Comparison of ENCODE assay signal across 8 mouse cellular contexts in the genomic region with DNA sequence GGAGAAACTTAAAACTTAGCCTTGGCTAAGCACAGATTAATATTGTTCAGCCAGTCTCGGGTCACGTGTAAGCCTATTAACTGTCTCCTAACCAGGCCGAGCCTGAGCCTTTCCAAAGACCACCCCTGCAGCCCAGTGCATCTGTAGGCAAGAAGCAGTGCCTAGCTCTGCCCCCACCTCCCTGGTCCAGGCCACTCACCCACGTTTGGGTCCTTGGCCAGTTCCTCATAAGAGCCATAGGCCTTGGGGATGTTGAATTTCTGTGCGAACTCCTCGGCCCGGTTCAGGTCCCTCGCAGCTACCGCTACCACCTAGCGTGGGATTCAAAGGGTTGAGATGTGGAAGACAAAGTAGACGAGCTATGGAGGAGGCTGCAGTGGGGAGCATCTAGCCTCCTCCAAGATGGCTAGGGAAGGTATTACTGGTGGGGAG. TPM values are rescaled to one million over a fixed set of nuclear protein-coding genes. Genes with fewer than 3 reads are reported as not detected.
DNase-seq lines count a peak whose midpoint lies in the region; ATAC-seq and TF ChIP-seq lines count a peak whose summit lies in the region.

No protein-coding gene starts in this region.

- TF ChIP-seq POLR2A in heart, adult 2 months (IDR thresholded peaks at IDR 0.05; ENCODE audit: insufficient read depth, low read depth, low read length) = no peak

- no peak for TF ChIP-seq CTCF in heart, adult 2 months (IDR thresholded peaks at IDR 0.05)
- no peak for TF ChIP-seq CTCF in intestine, postnatal 0 days (IDR thresholded peaks at IDR 0.05; ENCODE audit: low read depth)

- peak overlapping the region in 1 of 2 experiments; percentile 65; a peak in 1 of 4 replicates for H3K27ac ChIP-seq in heart, embryonic 14.5 days (replicated peaks in 1 of 2; ENCODE audit: control insufficient read depth in 1 of 2, insufficient read depth in 1 of 2, low read depth in 2 of 2, low read length in 2 of 2)
- H3K27ac ChIP-seq in heart, adult 2 months = no peak overlapping the region; the same call in 1 of the 2 replicates
- H3K27ac ChIP-seq in intestine, postnatal 0 days (ENCODE audit: low read depth, low read length) = no peak overlapping the region
- H3K27ac ChIP-seq in neural tube, embryonic 13.5 days (replicated peaks) = peak overlapping the region; percentile 79

- H3K9ac ChIP-seq in heart, embryonic 14.5 days (ENCODE audit: low read length) = peak overlapping the region; percentile 78
- H3K9ac ChIP-seq in heart, adult 2 months (ENCODE audit: low read depth, low read length) = no peak overlapping the region
- H3K9ac ChIP-seq in intestine, postnatal 0 days (ENCODE audit: low read depth, low read length) = no peak overlapping the region
- peak overlapping the region; percentile 67 for H3K9ac ChIP-seq in neural tube, embryonic 13.5 days

- intact Hi-C loops in heart, adult 2 months (cut with DNase I) = no loop called here

- no peak for ATAC-seq in heart, embryonic 14.5 days (ENCODE audit: insufficient number of reproducible peaks, insufficient read depth, low FRiP score, low read depth)
- ATAC-seq in intestine, postnatal 0 days = 0 out of 2 replicates have a peak, but pooled peaks have one; percentile 4
- 0 out of 2 replicates have a peak, but pooled peaks have one; percentile 45 for ATAC-seq in neural tube, embryonic 13.5 days (ENCODE audit: low read depth)

- no peak for DNase-seq in heart, adult 2 months
- peak; percentile 49 for DNase-seq in embryo, embryonic 9.5 days (ENCODE audit: extremely low spot score)
- no peak for DNase-seq in right cerebral cortex, postnatal 36 days (ENCODE audit: low spot score in 2 of 2)
- DNase-seq in urinary bladder, adult 2 months (ENCODE audit: low spot score) = no peak
- DNase-seq in MN1 (ENCODE audit: low spot score) = no peak

- peak overlapping the region; percentile 78 for H3K4me2 ChIP-seq in heart, embryonic 14.5 days (ENCODE audit: low read length)
- H3K4me2 ChIP-seq in intestine, postnatal 0 days (replicated peaks; ENCODE audit: low read depth) = peak overlapping the region; percentile 71
- H3K4me2 ChIP-seq in neural tube, embryonic 13.5 days = peak overlapping the region; percentile 63

- H3K36me3 ChIP-seq in heart, embryonic 14.5 days (ENCODE audit: control insufficient read depth, insufficient read depth, low read length) = peaks cover 10% of the 10 kb centered on the region
- no peaks in the 10 kb centered on the region for H3K36me3 ChIP-seq in heart, adult 2 months (ENCODE audit: control insufficient read depth, insufficient read depth, low read length)
- H3K36me3 ChIP-seq in intestine, postnatal 0 days (ENCODE audit: control insufficient read depth, insufficient read depth) = peaks cover 6% of the 10 kb centered on the region; the same call in 1 of the 2 replicates
- peaks cover 10% of the 10 kb centered on the region for H3K36me3 ChIP-seq in neural tube, embryonic 13.5 days

- H3K4me1 ChIP-seq in heart, embryonic 14.5 days (ENCODE audit: control insufficient read depth in 2 of 2, insufficient read depth in 2 of 2, low read length in 2 of 2) = peaks cover 5 to 7% of the 10 kb centered on the region in 2 experiments; a peak in 2 of 4 replicates
- H3K4me1 ChIP-seq in heart, adult 2 months (ENCODE audit: control insufficient read depth, insufficient read depth, low read length) = peaks cover 1% of the 10 kb centered on the region; the same call in 1 of the 2 replicates
- no peaks in the 10 kb centered on the region for H3K4me1 ChIP-seq in intestine, postnatal 0 days (replicated peaks; ENCODE audit: control insufficient read depth, insufficient read depth, low read length)
- H3K4me1 ChIP-seq in neural tube, embryonic 13.5 days (replicated peaks) = peaks cover 25% of the 10 kb centered on the region

- peak overlapping the region; percentile 11 to 55; a peak in 3 of 4 replicates for H3K4me3 ChIP-seq in heart, embryonic 14.5 days (ENCODE audit: control insufficient read depth in 1 of 2, insufficient read depth in 1 of 2, low read depth in 1 of 2, low read length in 2 of 2)
- no peak overlapping the region for H3K4me3 ChIP-seq in heart, adult 2 months
- peak overlapping the region; percentile 39; the same call in 1 of the 2 replicates for H3K4me3 ChIP-seq in intestine, postnatal 0 days (ENCODE audit: low read depth, low read length)
- peak overlapping the region; percentile 39 for H3K4me3 ChIP-seq in neural tube, embryonic 13.5 days

- no peaks in the 10 kb centered on the region for H3K27me3 ChIP-seq in heart, embryonic 14.5 days (ENCODE audit: control insufficient read depth, insufficient read depth, low read length)
- H3K27me3 ChIP-seq in heart, adult 2 months (ENCODE audit: control insufficient read depth, insufficient read depth, low read length) = no peaks in the 10 kb centered on the region
- H3K27me3 ChIP-seq in intestine, postnatal 0 days (replicated peaks; ENCODE audit: control insufficient read depth, insufficient read depth, low read length) = no peaks in the 10 kb centered on the region
- no peaks in the 10 kb centered on the region for H3K27me3 ChIP-seq in neural tube, embryonic 13.5 days

- no peaks in the 10 kb centered on the region for H3K9me3 ChIP-seq in heart, embryonic 14.5 days (ENCODE audit: control insufficient read depth, low read length)
- no peaks in the 10 kb centered on the region for H3K9me3 ChIP-seq in intestine, postnatal 0 days (ENCODE audit: control insufficient read depth)
- H3K9me3 ChIP-seq in neural tube, embryonic 13.5 days = no peaks in the 10 kb centered on the region

- no peak for TF ChIP-seq EP300 in heart, adult 2 months (IDR thresholded peaks at IDR 0.05; ENCODE audit: insufficient read depth, low read depth, low read length)

- no peaks in the 10 kb centered on the region for H3K79me2 ChIP-seq in heart, adult 2 months (replicated peaks; ENCODE audit: control insufficient read depth, insufficient read depth, low read length)

- WGBS in heart, embryonic 14.5 days = 38% methylated on average over 11 of the region's 11 CpGs
- 71% methylated on average over 11 of the region's 11 CpGs for WGBS in heart, adult 2 months
- 69% methylated on average over 11 of the region's 11 CpGs for WGBS in intestine, postnatal 0 days
- 29% methylated on average over 11 of the region's 11 CpGs for WGBS in neural tube, embryonic 13.5 days

RNA-seq across cellular contexts. Expression of a gene that starts 0.7 kb away (rescaled TPM):
- polyA plus RNA-seq in heart, embryonic 14.5 days (2014; fragmentation: Nextera tagmentation; extraction: Ambion mirVana) = 5.2 and 5.7 TPM in 2 replicates
- total RNA-seq in heart, adult 2 months (2021) = 1 to 10 TPM; 8.2 to 8.9 TPM
- polyA plus RNA-seq in heart, adult 2 months (2012; rRNA removed) = 6.4 and 10.1 TPM in 2 replicates
- polyA plus RNA-seq in intestine, postnatal 0 days (2015; fragmentation: Nextera tagmentation; extraction: Ambion mirVana) = 1.1 and 1.2 TPM in 2 replicates
- polyA plus RNA-seq in neural tube, embryonic 13.5 days (2015; fragmentation: Nextera tagmentation; extraction: Ambion mirVana) = 3.2 and 3.4 TPM in 2 replicates
- polyA plus RNA-seq in urinary bladder, adult 2 months (2012; rRNA removed) = 5.7 and 7.7 TPM in 2 replicates

RNA-seq across cellular contexts. Expression of a gene that starts 1.3 kb away (rescaled TPM):
- not detected in 2 replicates for polyA plus RNA-seq in heart, embryonic 14.5 days (2014; fragmentation: Nextera tagmentation; extraction: Ambion mirVana)
- total RNA-seq in heart, adult 2 months (2021) = 1 to 10 TPM; 4.8 to 8.1 TPM
- polyA plus RNA-seq in heart, adult 2 months (2012; rRNA removed) = 1.6 and 2.5 TPM in 2 replicates
- polyA plus RNA-seq in intestine, postnatal 0 days (2015; fragmentation: Nextera tagmentation; extraction: Ambion mirVana) = not detected in 2 replicates
- not detected in 2 replicates for polyA plus RNA-seq in neural tube, embryonic 13.5 days (2015; fragmentation: Nextera tagmentation; extraction: Ambion mirVana)
- 0.29 and 0.31 TPM in 2 replicates for polyA plus RNA-seq in urinary bladder, adult 2 months (2012; rRNA removed)

RNA-seq across cellular contexts. Expression of a gene that starts 6.2 kb away (rescaled TPM):
- 0.42 and 0.71 TPM in 2 replicates for polyA plus RNA-seq in heart, embryonic 14.5 days (2014; fragmentation: Nextera tagmentation; extraction: Ambion mirVana)
- not detected for total RNA-seq in heart, adult 2 months (2021)
- 0.20 and 0.27 TPM in 2 replicates for polyA plus RNA-seq in heart, adult 2 months (2012; rRNA removed)
- 0.65 and 0.78 TPM in 2 replicates for polyA plus RNA-seq in intestine, postnatal 0 days (2015; fragmentation: Nextera tagmentation; extraction: Ambion mirVana)
- 0.13 and 0.29 TPM in 2 replicates for polyA plus RNA-seq in neural tube, embryonic 13.5 days (2015; fragmentation: Nextera tagmentation; extraction: Ambion mirVana)
- 0.43 and 0.56 TPM in 2 replicates for polyA plus RNA-seq in urinary bladder, adult 2 months (2012; rRNA removed)

RNA-seq across cellular contexts. Expression of a gene that starts 21.2 kb away (rescaled TPM):
- 89.9 and 102 TPM in 2 replicates for polyA plus RNA-seq in heart, embryonic 14.5 days (2014; fragmentation: Nextera tagmentation; extraction: Ambion mirVana)
- 10 to 100 TPM; 21.9 to 25.9 TPM for total RNA-seq in heart, adult 2 months (2021)
- 46.6 and 47.2 TPM in 2 replicates for polyA plus RNA-seq in heart, adult 2 months (2012; rRNA removed)
- 173 and 180 TPM in 2 replicates for polyA plus RNA-seq in intestine, postnatal 0 days (2015; fragmentation: Nextera tagmentation; extraction: Ambion mirVana)
- polyA plus RNA-seq in neural tube, embryonic 13.5 days (2015; fragmentation: Nextera tagmentation; extraction: Ambion mirVana) = 184 and 237 TPM in 2 replicates
- 78.4 and 113 TPM in 2 replicates for polyA plus RNA-seq in urinary bladder, adult 2 months (2012; rRNA removed)

RNA-seq across cellular contexts. Expression of a gene that starts 22.3 kb away (rescaled TPM):
- 159 and 160 TPM in 2 replicates for polyA plus RNA-seq in heart, embryonic 14.5 days (2014; fragmentation: Nextera tagmentation; extraction: Ambion mirVana)
- total RNA-seq in heart, adult 2 months (2021) = 100 to 1,000 TPM; 132 to 152 TPM
- 158 and 177 TPM in 2 replicates for polyA plus RNA-seq in heart, adult 2 months (2012; rRNA removed)
- 199 and 218 TPM in 2 replicates for polyA plus RNA-seq in intestine, postnatal 0 days (2015; fragmentation: Nextera tagmentation; extraction: Ambion mirVana)
- polyA plus RNA-seq in neural tube, embryonic 13.5 days (2015; fragmentation: Nextera tagmentation; extraction: Ambion mirVana) = 116 and 121 TPM in 2 replicates
- polyA plus RNA-seq in urinary bladder, adult 2 months (2012; rRNA removed) = 225 and 264 TPM in 2 replicates

Comparison
In these comparisons a context has a peak if more than half of its experiments do, and no peak if none do; other contexts are left out.
1. H3K9ac ChIP-seq: peak in heart, embryonic 14.5 days (single experiment) and neural tube, embryonic 13.5 days (single experiment); none in heart, adult 2 months (single experiment) and intestine, postnatal 0 days (single experiment).
2. Peak in every context shown above with its lines, with median percentiles within 50 percentile points of each other: H3K4me2 ChIP-seq.